Mouse (Mus musculus) bone marrow, adult 2 months (tissue): ENCODE measurements at regions not wholly inside any gene's neighbourhood (a gene's known extent, or its start where the extent isn't known, plus 50 kb on each side); places are given as distances from the start of the nearest gene placed in this dataset.

Source experiments
- CTCF ChIP-seq: fragments of 200-500 bp; IDR thresholded peaks from 2 replicates; pipeline ENCODE4 v1.5.1; 2011; ENCODE audit warnings: low read length, control low read depth; ENCODE audit not compliant: control insufficient read depth, insufficient read depth
- POLR2A ChIP-seq: fragments of 200-500 bp; IDR thresholded peaks from 2 replicates; pipeline ENCODE4 v1.6.1; 2011; ENCODE audit warnings: low read depth, mild to moderate bottlenecking, control low read depth, low read length, borderline replicate concordance; ENCODE audit not compliant: control insufficient read depth

GRCm38 (mm10) chr15:67423922-67424321 is 923.2 kb upstream of the Lrrc6 start:
- TF ChIP-seq CTCF (no peak), POLR2A (no peak)
